Mouse (Mus musculus): ENCODE measurements around the gene Synpr. TPM values are rescaled to one million over a fixed set of nuclear protein-coding genes. Genes with fewer than 3 reads are reported as not detected.

Gene Synpr
- total RNA-seq, 2 experiments from 2014 or later: not detected

DNA sequence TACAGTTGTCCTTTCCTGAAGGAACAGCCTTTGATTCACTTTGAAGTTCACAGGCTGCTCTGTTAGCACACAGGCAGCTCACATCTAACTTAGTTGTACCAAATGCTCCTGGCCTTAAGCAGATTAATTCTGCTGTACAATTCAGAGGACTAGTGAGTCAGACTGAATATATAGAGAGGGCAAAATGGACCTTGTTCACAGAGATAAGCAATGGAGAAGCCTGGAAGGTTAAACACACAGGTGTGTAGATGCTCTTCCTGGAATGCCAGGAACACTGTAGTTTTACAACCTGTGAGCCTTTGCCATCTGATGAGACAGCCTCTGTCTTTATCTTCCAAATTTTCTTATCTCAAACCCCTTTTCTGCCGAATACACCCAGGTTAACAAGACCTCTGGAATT, 29.7 kb downstream of the Synpr start:
- Histone ChIP-seq H3K27ac (no peak overlapping the region), H3K4me3 (no peak overlapping the region)
- no peak for TF ChIP-seq CTCF (IDR thresholded peaks at IDR 0.05)
- intact Hi-C loops (cut with DNase I): no loop called here
- no peak for DNase-seq

DNA sequence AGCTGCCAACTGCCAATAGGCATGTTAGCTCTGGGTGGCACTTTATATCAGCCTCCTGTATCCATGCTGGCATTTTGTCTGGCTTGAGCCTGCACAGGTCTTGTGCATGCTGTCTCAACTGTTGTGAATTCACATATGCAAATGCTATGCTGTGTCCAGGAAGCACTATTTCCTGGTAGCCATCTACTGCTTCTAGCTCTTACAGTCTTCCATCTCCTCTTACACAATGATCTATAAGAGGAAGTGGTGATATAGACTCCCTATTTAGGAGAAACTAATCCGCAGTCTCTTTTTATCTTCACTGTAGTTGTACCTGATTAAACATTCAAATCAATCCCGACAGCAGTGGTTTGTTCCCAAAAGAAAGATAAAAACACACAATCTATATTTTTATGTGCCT, 43.9 kb downstream of the Synpr start:
- H3K4me3 ChIP-seq: no peak overlapping the region
- no peak for DNase-seq
- no peak for TF ChIP-seq CTCF (IDR thresholded peaks at IDR 0.05)
- H3K27ac ChIP-seq: no peak overlapping the region
- intact Hi-C loops (cut with DNase I): no loop called here

DNA sequence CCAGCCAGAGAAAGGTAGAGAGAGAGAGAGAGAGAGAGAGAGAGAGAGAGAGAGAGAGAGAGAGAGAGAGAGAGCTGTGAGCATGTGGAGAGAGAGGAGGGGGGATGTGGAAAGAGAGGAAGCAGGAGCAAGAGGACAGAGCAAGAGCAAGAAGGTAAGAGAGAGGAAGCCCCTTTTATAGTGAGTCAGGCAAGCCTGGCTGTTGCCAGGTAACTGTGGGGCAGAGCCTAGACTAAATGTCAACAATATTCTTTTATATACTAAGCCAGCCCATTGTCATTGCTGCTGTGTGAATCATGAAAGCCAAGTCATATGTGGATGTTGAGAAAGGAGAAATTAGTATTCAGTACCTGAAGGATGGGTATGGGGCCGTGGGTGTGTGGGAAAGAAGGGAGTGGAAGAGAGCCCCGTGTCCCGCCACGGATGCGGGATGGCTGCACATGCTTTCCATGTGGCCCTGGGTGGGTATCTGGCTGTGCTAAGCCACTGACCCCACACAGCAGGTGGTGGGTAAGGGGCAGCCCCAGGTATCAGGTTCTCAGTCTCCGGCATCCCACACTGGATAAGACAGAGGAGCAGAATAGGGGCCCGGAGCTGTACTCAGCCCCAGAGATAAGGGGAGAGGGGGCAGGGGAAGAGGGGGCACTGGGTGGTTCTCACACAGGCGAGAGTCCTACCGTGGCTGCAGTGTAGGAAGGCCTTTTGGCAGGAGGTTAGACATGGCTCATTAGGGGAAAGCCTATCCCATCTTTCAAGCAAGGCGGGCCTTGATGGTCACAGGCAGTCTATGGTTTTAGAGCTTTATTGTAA, 48.1 kb downstream of the Synpr start:
- intact Hi-C loops (cut with DNase I): no loop called here
- TF ChIP-seq CTCF (IDR thresholded peaks at IDR 0.05): no peak
- no peak overlapping the region for H3K4me3 ChIP-seq
- no peak overlapping the region for H3K27ac ChIP-seq
- DNase-seq: no peak

GRCm38 (mm10) chr14:13333372-13333771, 48.8 kb downstream of the Synpr start:
- no peak for DNase-seq
- intact Hi-C loops (cut with DNase I): no loop called here
- no peak for TF ChIP-seq CTCF (IDR thresholded peaks at IDR 0.05)

DNA sequence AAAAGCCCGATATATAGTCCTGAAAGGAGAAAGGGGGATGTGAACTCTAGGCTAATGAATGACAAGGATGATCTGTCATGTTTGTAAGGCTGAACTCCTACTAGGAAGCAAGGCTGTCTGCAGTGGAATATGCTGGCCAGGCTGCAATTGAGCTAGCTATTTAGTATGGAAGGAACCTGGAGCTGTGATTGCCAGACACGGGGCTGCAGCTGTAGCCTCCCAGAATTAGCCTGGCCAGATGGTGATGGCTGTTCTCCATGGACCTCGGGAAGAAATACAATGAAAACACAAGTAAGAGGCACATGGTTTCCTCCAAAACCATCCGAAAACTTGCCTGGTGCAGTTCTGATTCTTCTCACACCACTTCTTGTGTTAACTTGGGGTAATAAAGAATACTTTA, 51.6 kb downstream of the Synpr start:
- no peak overlapping the region for H3K4me3 ChIP-seq
- DNase-seq: no peak
- intact Hi-C loops (cut with DNase I): no loop called here
- no peak overlapping the region for H3K27ac ChIP-seq
- no peak for TF ChIP-seq CTCF (IDR thresholded peaks at IDR 0.05)

More at GRCm38 (mm10) chr14:13333372-13333771, 48.8 kb downstream of the Synpr start:
- H3K27ac ChIP-seq: no peak overlapping the region
- no peak overlapping the region for H3K4me3 ChIP-seq

- DNase-seq: no peak
- no peak for TF ChIP-seq CTCF (IDR thresholded peaks at IDR 0.05)
- intact Hi-C loops (cut with DNase I): no loop called here
- Histone ChIP-seq H3K4me3 (no peak overlapping the region), H3K27ac (no peak overlapping the region)
These were observed 56.1 kb downstream of the Synpr start for GRCm38 (mm10) chr14:13340688-13341087.

- no peak overlapping the region for H3K27ac ChIP-seq
- intact Hi-C loops (cut with DNase I): no loop called here
- no peak overlapping the region for H3K4me3 ChIP-seq
- no peak for TF ChIP-seq CTCF (IDR thresholded peaks at IDR 0.05)
- DNase-seq: no peak
These were observed 59.7 kb downstream of the Synpr start for GRCm38 (mm10) chr14:13344240-13344639.

- TF ChIP-seq CTCF (IDR thresholded peaks at IDR 0.05): no peak
- intact Hi-C loops (cut with DNase I): no loop called here
These were observed 64.7 kb downstream of the Synpr start for GRCm38 (mm10) chr14:13349170-13349865.

GRCm38 (mm10) chr14:13354154-13354553, 69.6 kb downstream of the Synpr start:
- intact Hi-C loops (cut with DNase I): loop anchor here (10.0 kb wide), 1 partner anchor 741 kb away; no protein-coding TSS in a partner anchor
- peak; percentile 77 for TF ChIP-seq CTCF (IDR thresholded peaks at IDR 0.05)

More at GRCm38 (mm10) chr14:13349170-13349865, 64.7 kb downstream of the Synpr start:
- DNase-seq: no peak
- H3K4me3 ChIP-seq: no peak overlapping the region
- no peak overlapping the region for H3K27ac ChIP-seq

DNA sequence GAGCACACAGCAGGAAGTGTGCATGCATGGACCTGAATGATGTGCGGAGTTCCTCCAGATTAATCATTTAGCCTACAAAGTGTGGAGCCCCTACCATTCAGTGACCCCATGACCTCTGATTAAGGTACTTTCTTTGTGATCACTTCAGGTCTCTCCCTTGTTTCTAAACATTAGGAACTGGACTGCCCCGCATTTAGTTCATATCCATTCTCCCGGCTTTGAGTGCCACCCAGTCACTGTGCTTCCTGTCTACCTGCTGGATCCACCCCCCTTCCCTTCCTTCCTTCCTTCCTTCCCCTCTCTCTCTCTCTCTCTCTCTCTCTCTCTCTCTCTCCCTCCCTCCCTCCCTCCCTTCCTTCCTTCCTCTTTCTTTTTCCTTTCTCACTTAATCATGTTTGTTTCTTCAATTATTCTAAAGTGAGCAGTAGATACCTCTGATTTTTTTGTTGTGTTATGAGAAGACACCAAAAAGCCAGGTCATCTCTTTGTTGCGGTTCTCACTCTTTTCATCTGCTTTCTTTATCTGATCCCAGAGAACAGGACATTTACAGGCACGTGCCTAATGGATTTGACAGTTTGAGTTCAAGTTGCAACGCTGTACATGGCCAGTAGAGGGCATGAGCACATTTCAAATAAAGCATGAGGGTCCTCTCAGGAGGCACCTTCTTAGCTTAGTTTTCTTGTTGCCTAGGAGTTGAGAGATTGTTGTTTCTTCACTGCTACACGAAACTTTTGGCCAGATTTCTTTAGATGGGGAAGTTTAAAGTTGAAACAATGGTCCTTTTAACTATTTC, 71.2 kb downstream of the Synpr start:
- H3K4me3 ChIP-seq: no peak overlapping the region
- no peak for DNase-seq
- peak; percentile 74 for TF ChIP-seq CTCF (IDR thresholded peaks at IDR 0.05)
- intact Hi-C loops (cut with DNase I): loop anchor here (5.0 to 10.0 kb wide), 3 partner anchors 547 to 739 kb away; no protein-coding TSS in a partner anchor
- H3K27ac ChIP-seq: no peak overlapping the region

More at GRCm38 (mm10) chr14:13354154-13354553, 69.6 kb downstream of the Synpr start:
- Histone ChIP-seq H3K27ac (no peak overlapping the region), H3K4me3 (no peak overlapping the region)
- DNase-seq: no peak

GRCm38 (mm10) chr14:13357101-13357667, 72.6 kb downstream of the Synpr start:
- Histone ChIP-seq H3K4me3 (no peak overlapping the region), H3K27ac (no peak overlapping the region)
- TF ChIP-seq CTCF (IDR thresholded peaks at IDR 0.05): no peak
- intact Hi-C loops (cut with DNase I): loop anchor here (5.0 to 10.0 kb wide), 3 partner anchors 545 to 738 kb away; no protein-coding TSS in a partner anchor
- DNase-seq: no peak

GRCm38 (mm10) chr14:13358037-13358436, 73.5 kb downstream of the Synpr start:
- Histone ChIP-seq H3K27ac (no peak overlapping the region), H3K4me3 (no peak overlapping the region)
- intact Hi-C loops (cut with DNase I): loop anchor here (5.0 to 10.0 kb wide), 3 partner anchors 544 to 737 kb away; no protein-coding TSS in a partner anchor
- no peak for TF ChIP-seq CTCF (IDR thresholded peaks at IDR 0.05)
- DNase-seq: no peak
